Mouse (Mus musculus) testis, adult 10 weeks (tissue): Measurements from ENCODE around the gene Ubxn10. TPM values are rescaled to one million over a fixed set of nuclear protein-coding genes. Genes with fewer than 3 reads are reported as not detected.

Experiments used
- polyA plus RNA-seq: library from polyadenylated mRNA; stranded (reverse); fragments of 350-450 nt; fragmentation: Illumina TruSeq; extraction: RNeasy Lipid Tissue Mini Kit (QIAGEN cat#74804); gene quantifications from one replicate; pipeline ENCODE4 v1.2.3, GENCODE M21; 2014; ENCODE audit warnings: low read depth, low replicate concordance

Ubxn10 gene
- polyA plus RNA-seq = 74.1 TPM

DNA sequence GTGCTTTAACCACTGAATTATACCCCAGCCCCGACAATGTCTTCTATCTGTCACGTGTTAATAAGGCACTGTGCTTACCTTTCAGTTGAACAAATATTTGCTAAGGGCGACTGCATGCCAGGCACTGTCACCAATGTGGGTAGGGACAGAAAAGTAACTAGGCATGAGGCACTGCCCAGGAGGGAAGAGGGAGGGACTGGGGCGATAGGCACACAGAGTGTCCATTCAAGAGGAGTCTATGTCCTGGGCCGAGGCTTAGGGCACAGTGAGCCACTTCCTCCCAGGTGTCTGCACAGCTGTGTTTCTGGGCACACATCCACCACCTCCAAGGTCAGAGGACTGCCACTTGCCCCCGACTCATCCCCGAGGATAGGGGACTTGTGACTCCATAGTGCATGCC is at the start of gene Ubxn10:
Gene Ubxn10 (minus strand): TSS at position 137 of the 400 bp plus-strand sequence.

DNA sequence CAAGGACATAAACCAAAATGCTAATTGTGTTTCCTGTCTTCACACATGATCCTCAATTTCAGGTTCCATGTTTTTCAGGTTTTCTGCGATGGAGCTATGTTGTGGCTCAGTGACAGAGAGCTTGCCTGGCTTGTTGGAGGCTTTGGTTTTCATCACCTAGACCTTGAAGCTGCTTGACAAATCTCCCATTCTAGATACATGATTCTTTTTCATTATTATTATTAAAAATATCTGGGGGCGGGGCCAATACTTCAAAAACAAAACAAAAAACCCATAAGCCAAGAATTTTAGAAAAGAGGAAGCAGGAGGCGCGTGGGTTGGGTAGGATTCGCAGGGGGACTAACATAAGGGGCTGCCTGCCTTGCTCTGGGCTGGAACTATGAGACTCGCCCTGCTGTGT is 38.5 kb upstream of the Ubxn10 start, which contains the start of gene Pla2g2d:
Gene Pla2g2d (plus strand): TSS at position 301 of the 400 bp plus-strand sequence.

DNA sequence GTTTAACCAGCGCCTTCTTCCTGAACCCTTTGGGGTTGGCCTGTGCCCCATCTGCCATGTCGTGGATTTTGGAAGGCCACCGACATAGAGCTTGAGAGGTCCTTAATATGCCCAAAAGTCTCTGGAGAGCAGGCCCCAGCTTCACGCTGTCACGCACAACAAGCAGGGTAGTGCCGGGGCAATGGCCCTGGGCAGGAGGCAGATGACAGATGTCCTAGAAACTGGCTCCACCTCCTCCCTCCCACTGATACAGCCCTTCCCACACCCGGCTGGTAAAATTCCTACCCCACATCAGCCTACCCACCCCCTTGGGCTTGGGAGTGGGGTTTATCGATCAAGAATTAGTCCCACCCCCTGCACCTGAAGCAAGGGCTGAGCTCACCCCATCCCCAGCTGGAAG is 20.4 kb upstream of the Ubxn10 start, which contains the start of gene Pla2g2f:
Gene Pla2g2f (minus strand): TSS at position 211 of the 400 bp plus-strand sequence.

DNA sequence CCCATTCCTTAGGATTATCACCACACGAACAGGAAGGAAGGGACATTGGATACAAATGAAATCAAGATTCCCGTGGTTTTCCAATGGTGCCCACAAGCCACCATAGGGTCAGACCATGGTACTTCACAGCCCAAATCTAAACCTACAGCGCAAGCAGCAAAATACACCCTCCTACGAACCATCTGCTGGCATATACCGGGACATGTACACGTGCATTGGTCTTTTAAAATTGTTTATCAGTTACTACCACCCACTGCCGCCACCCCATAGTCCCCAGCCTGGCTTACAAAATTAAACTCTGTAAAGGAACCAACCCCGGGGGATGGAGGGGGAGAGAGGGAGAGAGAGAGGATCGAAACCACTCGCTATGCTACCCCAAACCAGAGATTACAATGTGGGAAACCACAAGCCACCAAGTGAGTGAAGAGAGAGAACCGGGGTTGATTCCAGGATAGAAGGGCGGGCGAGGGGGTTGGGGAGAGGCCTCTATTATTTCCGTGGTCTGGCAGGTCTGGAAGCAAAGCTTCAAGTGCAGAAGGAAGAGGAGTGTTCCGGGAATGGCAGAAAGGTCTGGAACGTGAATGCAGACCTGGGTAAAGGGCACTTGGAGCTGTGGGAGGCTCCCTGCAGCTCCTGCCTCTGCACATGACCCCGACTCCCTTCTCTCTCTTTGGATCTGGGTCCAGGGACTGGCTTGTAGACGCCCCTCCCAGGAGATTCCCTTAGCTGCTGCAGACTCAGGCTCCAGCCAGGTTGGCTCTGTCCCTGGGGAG is 12.4 kb downstream of the Ubxn10 start, which contains the start of gene Pla2g2c:
Gene Pla2g2c (plus strand): TSS at position 439 of the 773 bp plus-strand sequence.

Other genes starting within 250 kb of the Ubxn10 start
- gene Vwa5b1, start 101.3 kb downstream of the Ubxn10 start, polyA plus RNA-seq = 4.6 TPM
- 13.5 TPM for gene Pla2g2c, start 12.4 kb downstream of the Ubxn10 start, polyA plus RNA-seq
- gene Pla2g2f, start 20.5 kb upstream of the Ubxn10 start, polyA plus RNA-seq = not detected
- gene Pla2g2d, start 38.6 kb upstream of the Ubxn10 start, polyA plus RNA-seq = 0.31 TPM
- gene Pla2g5, start 126.3 kb upstream of the Ubxn10 start, polyA plus RNA-seq = 12.3 TPM
- not detected for gene Gm13030, start 136.8 kb upstream of the Ubxn10 start, polyA plus RNA-seq
- not detected for gene Pla2g2e, start 140.8 kb upstream of the Ubxn10 start, polyA plus RNA-seq
- 19.9 TPM for gene Otud3, start 176.8 kb upstream of the Ubxn10 start, polyA plus RNA-seq
- not detected for gene Rnf186, start 229.9 kb upstream of the Ubxn10 start, polyA plus RNA-seq
- 0.85 TPM for gene Tmco4, start 235.7 kb upstream of the Ubxn10 start, polyA plus RNA-seq